Mouse (Mus musculus) liver, adult 2 months (tissue): ENCODE data around the gene Gm4869.

Source experiments
- CTCF ChIP-seq: fragments of 200-500 bp; IDR thresholded peaks from 2 replicates; pipeline ENCODE4 v1.5.1; 2011; ENCODE audit warnings: low read depth, low read length, control low read depth
- POLR2A ChIP-seq: fragments of 200-500 bp; IDR thresholded peaks from 2 replicates; pipeline ENCODE4 v1.6.1; 2011; ENCODE audit warnings: low read length, control low read depth; ENCODE audit not compliant: insufficient read depth; ENCODE audit errors: extremely low read depth

DNA sequence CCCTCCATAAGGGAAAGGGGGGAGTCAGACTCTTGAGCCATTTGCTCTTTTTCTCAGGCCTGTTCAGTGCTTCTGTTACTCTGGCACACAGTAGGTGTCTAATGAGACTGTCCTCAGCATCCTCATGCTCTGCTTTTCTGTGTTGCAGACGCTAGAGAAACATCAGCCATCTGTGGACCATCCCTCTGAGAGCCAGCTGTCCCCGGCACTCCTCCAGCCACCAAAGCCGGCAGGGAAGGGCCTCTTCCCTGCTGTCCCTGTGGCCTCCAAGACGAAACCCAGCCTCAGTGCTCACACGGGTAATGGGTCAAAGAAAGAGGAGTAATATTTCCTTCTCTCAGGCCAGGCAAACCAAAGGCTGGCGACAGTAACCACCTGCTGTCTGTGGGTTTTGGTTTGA, 45.7 kb downstream of the Gm4869 start:
- TF ChIP-seq CTCF (no peak), POLR2A (no peak)
